Mouse (Mus musculus) embryonic fibroblast, embryonic 13.5 days (primary cell): ENCODE results near the gene Cog5.

ENCODE experiments used
- CTCF ChIP-seq: IDR thresholded peaks from 2 replicates; pipeline ENCODE4 v1.5.1; 2011; ENCODE audit warnings: mild to moderate bottlenecking, control low read depth, low read length, moderate library complexity, borderline replicate concordance; ENCODE audit not compliant: insufficient read depth
- POLR2A ChIP-seq: IDR thresholded peaks from 2 replicates; pipeline ENCODE4 v1.6.1; 2011; ENCODE audit warnings: low read depth, mild to moderate bottlenecking, control low read depth, low read length, moderate library complexity

DNA sequence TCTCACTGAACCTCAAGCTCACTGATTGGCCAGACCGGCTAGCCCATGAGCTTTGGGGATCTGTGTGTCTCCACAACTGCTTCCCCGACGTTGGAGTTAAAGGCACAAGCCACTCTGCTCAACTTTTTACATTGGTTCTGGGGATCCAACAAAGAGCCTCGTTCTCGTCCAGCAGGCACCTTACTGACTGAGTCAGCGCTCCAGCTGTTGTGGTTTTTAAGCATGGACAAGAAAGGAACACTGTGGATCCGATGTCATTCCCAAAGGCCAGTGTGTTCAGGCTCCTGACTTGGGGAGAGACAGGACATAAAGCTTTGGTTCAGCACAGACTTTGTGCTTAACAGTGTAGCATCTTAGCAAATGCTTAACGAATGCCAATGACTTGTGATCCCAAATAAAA is 316.9 kb downstream of the Cog5 start:
- TF ChIP-seq POLR2A: no peak
- TF ChIP-seq CTCF: no peak
